Mouse (Mus musculus) myocyte (in vitro differentiated cells): ENCODE results near the gene Aatf.

Experiments
- CEBPB ChIP-seq: IDR thresholded peaks from 2 replicates; pipeline ENCODE4 v1.6.1; 2011; ENCODE audit warnings: mild to moderate bottlenecking, moderate library complexity; ENCODE audit not compliant: poor library complexity, insufficient read depth, severe bottlenecking
- E2F4 ChIP-seq: IDR thresholded peaks from one replicate; pipeline ENCODE4 v1.6.1; 2011; ENCODE audit warnings: mild to moderate bottlenecking, control low read depth, moderate library complexity; ENCODE audit not compliant: insufficient read depth
- MAX ChIP-seq: IDR thresholded peaks from one replicate; pipeline ENCODE4 v1.6.1; 2011; ENCODE audit warnings: low read depth, mild to moderate bottlenecking, control low read depth
- MYOD1 ChIP-seq, 3 experiments: IDR thresholded peaks; one replicate each; pipeline ENCODE4 v1.6.1; 2011; ENCODE audit warnings: control low read depth in 2 of 3, low read depth in 2 of 3, mild to moderate bottlenecking in 2 of 3, moderate library complexity in 1 of 3; ENCODE audit not compliant: insufficient read length in 2 of 3, control insufficient read depth in 1 of 3
- MYOG ChIP-seq, 3 experiments: IDR thresholded peaks; one replicate each; pipeline ENCODE4 v1.6.1; 2011; ENCODE audit warnings: control low read depth in 2 of 3, low read depth in 2 of 3, mild to moderate bottlenecking in 2 of 3; ENCODE audit not compliant: insufficient read length in 2 of 3, control insufficient read depth in 1 of 3, insufficient read depth in 1 of 3
- POLR2A ChIP-seq: IDR thresholded peaks from one replicate; pipeline ENCODE4 v1.6.1; 2011; ENCODE audit warnings: low read depth, mild to moderate bottlenecking, control low read depth, moderate library complexity; ENCODE audit not compliant: insufficient read length
- POLR2AphosphoS2 ChIP-seq: IDR thresholded peaks from one replicate; pipeline ENCODE4 v1.6.1; 2011; ENCODE audit warnings: low read depth, control low read depth; ENCODE audit not compliant: insufficient read length
- REST ChIP-seq: IDR thresholded peaks from one replicate; pipeline ENCODE4 v1.6.1; 2011; ENCODE audit warnings: mild to moderate bottlenecking, control low read depth, moderate library complexity; ENCODE audit not compliant: insufficient read depth, insufficient read length
- SRF ChIP-seq: IDR thresholded peaks from one replicate; pipeline ENCODE4 v1.6.1; 2011; ENCODE audit warnings: low read depth; ENCODE audit not compliant: control insufficient read depth, insufficient read length
- TCF12 ChIP-seq: IDR thresholded peaks from one replicate; pipeline ENCODE4 v1.6.1; 2011; ENCODE audit warnings: mild to moderate bottlenecking, control low read depth; ENCODE audit not compliant: poor library complexity, insufficient read depth, severe bottlenecking
- TCF3 ChIP-seq: IDR thresholded peaks from one replicate; pipeline ENCODE4 v1.6.1; 2011; ENCODE audit warnings: low read depth, control low read depth; ENCODE audit not compliant: insufficient read length
- USF1 ChIP-seq: IDR thresholded peaks from one replicate; pipeline ENCODE4 v1.6.1; 2011; ENCODE audit warnings: low read depth, mild to moderate bottlenecking, control low read depth, moderate library complexity

GRCm38 (mm10) chr11:84519576-84520268, 6.4 kb upstream of the Aatf start:
- TF ChIP-seq CEBPB = no peak
- no peak for TF ChIP-seq POLR2A
- TF ChIP-seq POLR2AphosphoS2 = no peak
- TF ChIP-seq TCF12 = no peak
- no peak for TF ChIP-seq MAX
- no peak for TF ChIP-seq E2F4
- TF ChIP-seq TCF3 = no peak
- no peak for TF ChIP-seq MYOG (IDR thresholded peaks at IDR 0.05; ENCODE audit: control insufficient read depth in 1 of 3, insufficient read depth in 1 of 3, insufficient read length in 2 of 3, low read depth in 2 of 3)
- TF ChIP-seq MYOD1 (IDR thresholded peaks at IDR 0.05; ENCODE audit: control insufficient read depth in 1 of 3, insufficient read length in 2 of 3, low read depth in 2 of 3) = no peak
- no peak for TF ChIP-seq USF1
- no peak for TF ChIP-seq SRF
- no peak for TF ChIP-seq REST
